Mouse (Mus musculus): ENCODE results near the gene Nsf. TPM values are rescaled to one million over a fixed set of nuclear protein-coding genes. Genes with fewer than 3 reads are reported as not detected.

The Nsf gene
- total RNA-seq, 1 experiment from 2014 or later, result 29.5 TPM

DNA sequence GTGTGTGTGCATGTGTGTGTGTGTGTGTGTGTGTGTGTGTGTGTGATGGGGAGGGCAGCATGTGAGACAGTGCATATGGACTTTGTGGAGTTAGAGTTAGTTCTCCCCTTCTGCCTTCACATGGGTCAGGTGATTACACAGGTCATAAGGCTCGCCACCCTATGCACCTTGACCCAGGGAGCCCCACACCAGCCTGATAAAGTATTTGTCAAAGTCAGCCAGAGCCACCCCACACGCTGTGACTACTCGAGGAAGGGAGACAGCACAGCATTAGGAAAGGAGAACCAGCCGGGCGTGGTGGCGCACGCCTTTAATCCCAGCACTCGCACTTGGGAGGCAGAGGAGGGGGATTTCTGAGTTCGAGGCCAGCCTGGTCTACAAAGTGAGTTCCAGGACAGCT lies 83.5 kb downstream of the Nsf start:
- ATAC-seq (replicated peaks in 1 of 2; ENCODE audit: insufficient read depth in 1 of 2, low FRiP score in 2 of 2, low TSS enrichment in 1 of 2, low read depth in 1 of 2, poor library complexity in 2 of 2, severe bottlenecking in 2 of 2), result no peak

DNA sequence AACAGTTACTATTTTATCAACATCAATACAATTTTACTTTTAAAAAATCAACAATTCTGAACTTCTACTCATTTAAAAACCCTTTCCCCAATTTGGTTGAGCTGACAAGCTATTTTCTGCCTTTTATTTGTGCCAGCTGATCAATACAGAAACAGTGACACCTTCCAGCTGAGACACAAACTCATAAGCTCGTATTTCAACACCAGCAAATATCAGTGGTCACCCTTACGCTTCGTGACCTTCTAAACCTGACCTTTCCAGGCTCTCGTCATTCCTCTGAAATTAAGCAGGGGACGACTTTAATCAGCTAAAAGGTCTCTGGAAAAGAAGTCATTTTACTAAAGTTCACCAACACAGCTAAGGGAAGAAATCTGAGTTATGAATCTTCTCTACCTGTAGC lies 86.2 kb downstream of the Nsf start:
- ATAC-seq (replicated peaks in 1 of 2; ENCODE audit: insufficient read depth in 1 of 2, low FRiP score in 2 of 2, low TSS enrichment in 1 of 2, low read depth in 1 of 2, poor library complexity in 2 of 2, severe bottlenecking in 2 of 2), result no peak

DNA sequence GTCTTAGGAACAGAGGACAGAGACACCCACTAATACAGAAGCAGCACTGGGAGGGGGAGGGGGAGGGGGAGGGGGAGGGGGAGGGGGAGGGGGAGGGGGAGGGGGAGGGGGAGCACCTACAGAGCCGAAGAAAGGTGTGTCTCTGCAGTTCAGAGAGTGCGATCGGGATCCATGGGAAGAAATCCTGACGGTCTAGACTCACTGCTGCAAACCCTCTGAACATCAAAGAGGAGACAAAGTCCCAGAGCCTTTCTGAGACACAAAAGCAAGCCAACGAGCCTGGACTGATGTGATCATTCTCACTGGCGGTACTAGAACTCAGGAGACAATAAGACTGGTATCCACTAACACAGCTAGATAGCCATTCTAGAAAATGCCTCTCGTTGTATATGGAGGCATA lies 88.5 kb downstream of the Nsf start:
- ATAC-seq (replicated peaks in 1 of 2; ENCODE audit: insufficient read depth in 1 of 2, low FRiP score in 2 of 2, low TSS enrichment in 1 of 2, low read depth in 1 of 2, poor library complexity in 2 of 2, severe bottlenecking in 2 of 2), result no peak

DNA sequence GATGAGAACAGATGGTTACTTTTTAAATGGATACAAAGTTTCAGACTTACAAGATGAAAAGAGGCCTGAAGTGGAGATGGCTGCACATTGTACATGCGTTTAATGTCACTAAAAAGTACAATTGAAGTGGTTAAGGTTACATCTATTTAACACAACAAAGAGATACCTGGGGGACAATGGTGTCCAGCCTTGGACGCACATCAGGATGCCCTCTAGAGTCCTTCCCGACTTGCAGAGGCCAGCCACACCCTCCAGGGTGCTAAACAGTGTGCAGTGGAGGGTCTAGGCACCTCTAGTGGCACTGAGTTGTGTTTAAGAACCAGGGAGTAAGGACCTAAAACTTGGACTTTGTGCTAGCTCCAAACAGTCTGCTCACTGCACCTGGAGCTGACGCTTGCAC lies 89.4 kb downstream of the Nsf start:
- no peak for ATAC-seq (replicated peaks in 1 of 2; ENCODE audit: insufficient read depth in 1 of 2, low FRiP score in 2 of 2, low TSS enrichment in 1 of 2, low read depth in 1 of 2, poor library complexity in 2 of 2, severe bottlenecking in 2 of 2)

DNA sequence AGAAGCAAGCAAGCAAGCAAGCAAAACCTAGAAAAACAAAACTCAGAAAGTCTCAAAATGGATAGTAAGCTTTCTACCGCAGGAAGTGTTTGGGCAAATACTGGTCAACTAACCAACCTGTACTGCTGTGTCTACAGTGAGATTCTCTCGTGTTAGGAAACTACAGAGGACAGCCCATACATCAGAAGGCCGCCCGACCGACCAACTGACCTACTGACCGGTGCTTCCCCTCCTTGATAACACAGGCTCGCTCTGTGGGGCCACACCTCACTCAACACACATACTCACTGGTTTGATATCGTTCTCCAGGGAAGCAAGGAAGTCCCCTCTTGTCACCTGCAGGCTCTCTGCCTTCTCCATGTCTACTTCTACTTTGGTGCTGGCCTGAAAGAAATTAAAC lies 90.9 kb downstream of the Nsf start:
- ATAC-seq (replicated peaks in 1 of 2; ENCODE audit: insufficient read depth in 1 of 2, low FRiP score in 2 of 2, low TSS enrichment in 1 of 2, low read depth in 1 of 2, poor library complexity in 2 of 2, severe bottlenecking in 2 of 2), result no peak

DNA sequence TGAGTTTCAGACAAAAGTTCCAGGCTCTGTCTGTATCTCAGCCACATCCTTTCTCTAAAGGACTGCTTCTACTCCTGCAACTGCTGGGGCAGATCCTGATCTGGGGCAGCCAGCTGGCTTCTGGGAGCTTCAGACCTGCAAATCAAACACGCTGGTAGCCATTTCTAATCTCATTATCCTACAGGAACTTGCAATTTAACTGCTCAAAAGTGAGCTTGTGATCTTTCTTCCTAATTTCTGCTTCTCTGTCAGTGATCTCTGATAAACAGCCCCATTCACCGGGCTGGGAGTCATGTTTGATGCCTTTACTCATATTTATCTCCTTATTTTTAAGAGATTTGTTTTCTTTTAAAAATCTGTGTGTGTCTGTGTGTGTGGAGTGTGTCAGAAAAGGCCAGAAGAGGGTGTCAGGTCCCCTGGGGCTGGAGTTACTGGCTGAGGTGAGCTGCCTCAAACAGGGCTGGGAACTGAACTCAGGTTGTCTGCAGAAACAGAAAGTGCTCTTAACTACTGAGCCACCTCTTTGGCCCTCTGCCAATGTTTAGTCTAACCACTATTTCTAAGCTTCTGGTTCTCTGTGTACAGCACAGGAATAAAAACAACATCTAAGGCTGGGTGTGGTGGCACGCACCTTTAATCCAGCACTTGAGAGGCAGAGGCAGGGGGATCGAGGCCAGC lies 93.8 kb downstream of the Nsf start:
- ATAC-seq (replicated peaks in 1 of 2; ENCODE audit: insufficient read depth in 1 of 2, low FRiP score in 2 of 2, low TSS enrichment in 1 of 2, low read depth in 1 of 2, poor library complexity in 2 of 2, severe bottlenecking in 2 of 2), result no peak

DNA sequence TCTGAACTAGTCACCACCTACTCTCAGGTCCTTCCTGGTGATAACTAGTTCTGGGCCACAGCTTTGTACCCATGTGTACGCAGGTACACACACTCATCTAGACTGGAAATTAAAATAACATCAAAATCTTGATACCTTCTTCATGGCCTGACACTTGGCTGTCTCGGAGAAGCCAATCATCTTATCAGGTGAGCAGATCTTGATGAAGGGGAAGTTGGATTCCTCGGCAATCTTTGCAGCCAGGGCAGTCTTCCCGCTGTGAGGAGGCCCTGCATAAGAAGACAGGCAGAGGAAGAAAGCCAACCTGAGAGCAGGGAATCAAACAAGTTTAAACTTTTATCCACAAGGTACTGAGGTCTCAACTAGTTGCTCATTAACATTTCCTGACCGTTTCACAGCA lies 95.1 kb downstream of the Nsf start:
- no peak for ATAC-seq (replicated peaks in 1 of 2; ENCODE audit: insufficient read depth in 1 of 2, low FRiP score in 2 of 2, low TSS enrichment in 1 of 2, low read depth in 1 of 2, poor library complexity in 2 of 2, severe bottlenecking in 2 of 2)

DNA sequence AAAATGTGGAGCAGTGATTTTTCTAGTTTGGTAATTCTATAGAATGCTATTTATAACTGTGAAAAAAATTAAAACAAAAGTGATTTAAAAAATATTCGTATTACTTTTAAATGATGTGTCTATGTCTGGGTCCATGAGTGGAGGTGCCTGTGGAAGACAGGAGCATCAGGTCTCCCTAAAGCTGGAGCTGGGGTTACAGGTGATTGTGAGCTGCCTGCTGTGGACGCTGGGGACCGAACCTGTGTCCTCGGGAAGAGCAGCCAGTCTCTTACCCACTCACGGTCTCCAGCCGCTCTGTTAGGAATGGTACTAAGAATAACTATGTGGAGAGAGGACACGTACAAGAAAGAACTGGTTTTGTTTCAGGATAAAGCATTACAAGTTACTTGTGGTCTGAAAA lies 97.2 kb downstream of the Nsf start:
- ATAC-seq (replicated peaks in 1 of 2; ENCODE audit: insufficient read depth in 1 of 2, low FRiP score in 2 of 2, low TSS enrichment in 1 of 2, low read depth in 1 of 2, poor library complexity in 2 of 2, severe bottlenecking in 2 of 2), result no peak

DNA sequence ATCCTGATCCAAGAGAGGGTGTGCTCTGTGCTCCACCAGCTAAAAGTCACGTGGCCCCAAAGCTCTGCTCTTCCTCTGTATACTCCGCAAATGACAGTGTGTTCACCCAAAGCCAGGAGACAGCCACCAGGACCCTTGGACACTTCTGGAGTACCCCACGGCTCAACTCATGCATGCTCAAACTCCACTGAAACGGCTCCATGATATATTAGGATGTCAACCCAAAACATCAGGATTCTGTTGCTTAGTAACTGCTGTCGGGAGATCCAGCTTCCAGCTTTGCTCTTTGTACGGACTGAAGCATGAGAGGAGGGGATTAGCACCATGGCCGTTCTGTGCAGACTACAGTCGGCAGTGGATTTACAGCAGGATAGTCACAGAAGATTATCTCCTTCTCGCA lies 99.6 kb downstream of the Nsf start:
- ATAC-seq (replicated peaks in 1 of 2; ENCODE audit: insufficient read depth in 1 of 2, low FRiP score in 2 of 2, low TSS enrichment in 1 of 2, low read depth in 1 of 2, poor library complexity in 2 of 2, severe bottlenecking in 2 of 2), result no peak

DNA sequence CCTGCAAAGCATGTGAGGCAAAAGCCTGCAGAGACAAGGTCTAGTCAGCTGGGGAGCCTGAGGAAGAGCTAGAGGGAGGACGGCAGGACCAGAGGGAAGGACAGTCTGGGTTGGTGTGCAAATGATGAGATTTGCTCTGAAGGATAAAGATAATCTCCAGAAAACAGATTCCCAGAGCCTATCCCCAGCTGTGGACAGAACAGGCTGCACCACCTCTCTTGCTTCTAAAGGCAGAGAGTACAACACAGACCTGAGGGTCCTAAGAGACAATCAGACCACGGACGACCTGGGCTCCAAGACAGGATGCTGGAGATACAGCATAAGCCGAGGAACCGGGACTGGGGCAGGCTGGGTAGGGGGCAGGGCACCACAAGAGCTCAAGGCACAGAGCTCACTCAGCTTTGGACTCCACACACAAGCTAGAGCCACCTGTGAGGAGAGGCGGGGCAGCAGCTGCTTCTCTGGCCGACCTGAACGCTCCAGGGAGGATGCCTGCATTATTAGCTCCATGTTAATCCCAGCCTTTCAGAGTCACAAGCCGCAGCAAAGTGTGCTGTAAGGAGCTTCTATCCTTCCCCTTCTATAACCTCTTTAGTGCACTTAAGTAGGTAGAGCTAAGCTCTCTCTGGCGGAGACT lies 100.5 kb downstream of the Nsf start:
- no peak for ATAC-seq (replicated peaks in 1 of 2; ENCODE audit: insufficient read depth in 1 of 2, low FRiP score in 2 of 2, low TSS enrichment in 1 of 2, low read depth in 1 of 2, poor library complexity in 2 of 2, severe bottlenecking in 2 of 2)

DNA sequence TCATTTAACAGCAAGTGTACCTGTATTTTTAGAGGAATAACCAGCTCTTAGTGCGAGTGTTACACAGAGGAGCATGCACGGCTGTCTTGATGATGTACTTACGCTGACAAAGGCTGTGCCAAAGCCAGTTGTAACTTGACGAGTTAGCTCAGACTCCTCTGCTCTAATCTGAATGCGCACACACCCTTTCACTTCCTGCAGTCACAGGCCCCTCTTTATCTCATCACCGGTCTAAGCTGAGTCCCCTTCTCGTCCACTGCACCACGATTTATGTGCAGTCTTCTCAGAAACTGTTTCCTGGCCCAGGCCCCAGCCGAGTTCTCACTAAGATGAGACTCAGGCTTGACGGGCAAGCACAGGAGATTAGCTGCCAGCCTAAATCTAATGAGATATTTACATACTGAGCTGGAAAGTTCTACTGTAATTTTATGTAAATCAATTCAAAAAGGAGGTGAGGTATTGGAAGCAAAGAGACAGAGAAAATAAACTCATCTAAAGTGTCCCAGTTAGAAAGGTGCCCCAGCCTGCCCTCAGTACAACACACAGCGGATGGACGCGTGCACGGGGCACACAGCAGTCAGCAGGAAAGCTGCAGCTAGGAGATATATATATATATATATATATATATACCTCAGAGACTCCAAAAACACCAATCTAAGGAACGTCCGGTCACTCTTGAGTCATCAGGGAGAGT lies 101.1 kb downstream of the Nsf start:
- ATAC-seq (replicated peaks in 1 of 2; ENCODE audit: insufficient read depth in 1 of 2, low FRiP score in 2 of 2, low TSS enrichment in 1 of 2, low read depth in 1 of 2, poor library complexity in 2 of 2, severe bottlenecking in 2 of 2), result peak; percentile 52 to 73

DNA sequence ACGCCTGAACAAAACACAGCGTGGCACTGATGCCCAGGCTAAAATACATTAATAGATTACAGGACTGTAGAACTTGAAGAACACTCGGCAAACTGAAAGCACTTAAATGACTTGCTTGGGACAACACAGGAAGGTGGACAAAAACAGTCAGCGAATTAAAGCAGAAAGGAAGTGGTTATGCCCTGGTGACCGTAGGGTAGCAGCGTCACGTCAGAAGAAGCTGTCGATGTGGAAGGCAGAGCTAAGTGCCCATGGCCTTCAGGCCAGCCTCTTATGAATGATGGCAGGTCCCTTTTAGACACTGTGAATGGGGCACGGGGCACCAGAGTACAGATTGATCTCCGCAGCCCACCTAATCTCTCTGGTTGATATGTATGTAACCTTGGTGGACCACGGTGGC lies 105.6 kb downstream of the Nsf start:
- ATAC-seq (replicated peaks in 1 of 2; ENCODE audit: insufficient read depth in 1 of 2, low FRiP score in 2 of 2, low TSS enrichment in 1 of 2, low read depth in 1 of 2, poor library complexity in 2 of 2, severe bottlenecking in 2 of 2), result peak; percentile 53 to 77; a peak in 3 of 4 replicates

DNA sequence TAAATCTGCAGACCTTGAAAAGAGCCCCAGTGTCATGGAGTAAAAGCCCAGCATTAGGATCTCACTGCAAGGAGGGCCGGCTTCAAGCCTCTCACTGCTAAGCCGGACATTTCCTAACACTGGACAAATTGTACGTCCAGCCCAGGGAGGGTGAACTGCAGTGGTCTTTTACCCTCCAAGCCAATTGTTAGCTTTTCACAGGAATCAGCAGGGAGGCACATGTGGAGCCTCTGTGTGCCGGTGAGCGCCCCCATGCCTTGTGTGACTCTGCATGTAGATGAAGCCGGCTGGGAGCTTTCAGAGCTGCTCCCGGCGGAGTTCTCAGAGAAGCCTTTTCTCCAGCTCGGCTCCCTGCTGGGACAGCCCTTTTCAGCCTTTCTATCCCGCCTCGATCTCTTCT lies 113.0 kb downstream of the Nsf start:
- no peak for ATAC-seq (replicated peaks in 1 of 2; ENCODE audit: insufficient read depth in 1 of 2, low FRiP score in 2 of 2, low TSS enrichment in 1 of 2, low read depth in 1 of 2, poor library complexity in 2 of 2, severe bottlenecking in 2 of 2)

DNA sequence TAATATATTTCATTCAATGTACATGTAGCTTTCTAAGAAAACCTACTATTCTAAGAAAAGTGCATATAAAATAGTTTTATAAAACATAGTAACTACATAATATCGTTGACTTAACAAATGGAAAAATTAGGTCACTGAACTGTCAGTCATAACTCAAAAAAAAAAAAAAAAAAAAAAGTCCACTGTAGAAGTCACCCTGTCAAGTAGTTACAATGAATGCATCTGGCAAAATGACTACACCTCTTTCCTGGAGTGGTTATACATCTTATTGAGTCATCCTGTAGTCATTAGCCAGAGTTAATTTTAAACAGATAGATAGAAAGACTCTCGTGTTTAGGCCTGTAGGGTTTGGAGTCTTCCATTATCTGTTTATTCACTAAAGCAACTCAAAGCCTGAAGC lies 114.9 kb downstream of the Nsf start:
- ATAC-seq (replicated peaks in 1 of 2; ENCODE audit: insufficient read depth in 1 of 2, low FRiP score in 2 of 2, low TSS enrichment in 1 of 2, low read depth in 1 of 2, poor library complexity in 2 of 2, severe bottlenecking in 2 of 2), result no peak

DNA sequence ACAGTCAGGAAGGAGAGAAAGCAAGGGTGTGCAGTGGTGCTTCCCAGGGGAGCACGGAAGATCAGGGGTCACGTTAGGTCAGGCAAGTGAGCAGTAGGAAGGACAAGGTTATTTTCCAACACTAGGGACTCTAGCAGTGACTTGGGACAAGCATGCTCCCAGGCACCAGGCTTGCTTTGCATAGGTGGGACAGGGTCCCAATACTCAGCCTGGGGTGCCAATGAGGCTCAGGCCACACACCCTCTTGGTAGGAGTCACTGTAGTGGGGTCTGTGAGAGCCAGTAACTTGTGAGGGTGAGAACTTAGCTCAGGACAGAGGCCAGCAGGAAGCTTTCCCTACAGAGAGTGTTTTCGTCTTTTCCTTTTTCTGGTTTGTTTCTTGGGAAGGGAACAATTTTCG lies 121.5 kb downstream of the Nsf start:
- no peak for ATAC-seq (replicated peaks in 1 of 2; ENCODE audit: insufficient read depth in 1 of 2, low FRiP score in 2 of 2, low TSS enrichment in 1 of 2, low read depth in 1 of 2, poor library complexity in 2 of 2, severe bottlenecking in 2 of 2)

DNA sequence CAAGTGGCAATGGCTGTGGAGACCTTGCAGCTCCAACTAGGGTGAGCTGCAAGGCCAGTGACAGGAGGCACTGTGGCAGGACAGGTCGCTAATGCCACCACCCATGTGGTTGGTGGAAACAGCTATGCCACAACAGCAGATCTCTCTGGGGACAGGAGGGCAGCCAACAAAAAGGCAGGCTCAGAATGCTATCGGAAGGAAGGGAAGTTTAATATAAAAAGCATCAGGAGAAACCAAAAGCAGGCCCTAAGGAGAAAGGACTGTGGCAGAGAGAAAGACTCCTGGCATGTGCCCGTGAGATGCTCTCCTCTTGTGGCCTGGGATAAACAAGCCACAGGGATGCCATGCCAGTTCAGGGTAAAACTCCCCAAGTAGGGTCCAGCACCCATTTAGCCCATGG lies 122.1 kb downstream of the Nsf start:
- ATAC-seq (replicated peaks in 1 of 2; ENCODE audit: insufficient read depth in 1 of 2, low FRiP score in 2 of 2, low TSS enrichment in 1 of 2, low read depth in 1 of 2, poor library complexity in 2 of 2, severe bottlenecking in 2 of 2), result no peak; a peak in 1 of 4 replicates

DNA sequence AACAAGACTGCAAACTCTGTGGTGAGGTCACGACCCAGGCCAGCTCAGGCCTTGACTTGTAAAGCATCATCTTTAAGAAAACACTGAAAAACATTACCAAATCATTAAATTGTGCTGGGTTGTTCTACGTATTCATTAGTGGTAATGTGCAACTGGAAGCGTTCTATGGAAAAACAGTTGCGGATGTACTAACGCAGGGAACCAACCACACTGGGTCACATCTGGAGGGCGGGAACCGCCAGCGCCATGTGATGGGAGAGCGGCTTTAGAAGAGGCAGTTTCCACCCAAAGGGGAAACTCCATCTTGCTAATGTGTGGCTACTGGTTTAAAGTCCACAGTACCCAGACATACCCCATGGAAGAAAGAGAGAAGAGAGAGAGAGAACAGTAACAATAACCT lies 123.4 kb downstream of the Nsf start:
- no peak for ATAC-seq (replicated peaks in 1 of 2; ENCODE audit: insufficient read depth in 1 of 2, low FRiP score in 2 of 2, low TSS enrichment in 1 of 2, low read depth in 1 of 2, poor library complexity in 2 of 2, severe bottlenecking in 2 of 2)

DNA sequence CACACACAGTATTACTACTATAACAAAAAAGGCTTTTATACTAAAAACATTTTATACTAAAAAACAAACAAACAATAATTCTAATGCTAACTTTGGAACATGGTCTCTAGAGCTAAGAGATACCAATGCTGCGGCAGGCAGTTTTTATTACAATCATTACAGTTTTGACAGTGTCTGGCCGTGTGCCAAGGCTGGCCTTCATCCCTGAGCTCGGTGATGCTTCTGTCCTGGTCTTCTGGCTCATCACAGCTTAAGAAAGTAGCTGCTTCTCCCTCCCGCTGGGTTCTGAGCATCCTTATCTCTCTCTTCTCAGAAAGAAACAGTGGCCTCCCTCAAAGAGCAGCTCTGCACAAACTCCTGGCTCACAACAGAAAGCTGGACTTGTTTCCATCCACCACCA lies 123.9 kb downstream of the Nsf start:
- no peak for ATAC-seq (replicated peaks in 1 of 2; ENCODE audit: insufficient read depth in 1 of 2, low FRiP score in 2 of 2, low TSS enrichment in 1 of 2, low read depth in 1 of 2, poor library complexity in 2 of 2, severe bottlenecking in 2 of 2)

DNA sequence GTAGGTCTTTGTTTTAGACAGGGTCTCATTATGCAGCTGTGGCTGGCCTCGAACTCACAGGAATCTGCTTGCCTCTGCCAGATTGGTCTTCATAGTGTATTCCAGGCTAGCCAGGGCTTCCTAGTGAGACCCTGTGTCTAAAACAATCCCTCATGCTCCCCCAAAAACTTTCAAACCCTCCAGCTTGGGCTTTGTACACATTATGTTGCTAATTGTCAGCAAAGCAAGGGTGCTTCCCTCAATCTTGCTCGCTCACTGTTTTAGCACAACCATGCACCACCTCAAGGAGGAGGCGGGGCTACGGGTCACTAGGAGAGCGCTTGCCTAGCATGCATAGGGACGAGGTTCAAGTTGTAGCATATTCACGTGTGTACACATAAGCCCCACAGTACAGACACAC lies 125.0 kb downstream of the Nsf start:
- no peak for ATAC-seq (replicated peaks in 1 of 2; ENCODE audit: insufficient read depth in 1 of 2, low FRiP score in 2 of 2, low TSS enrichment in 1 of 2, low read depth in 1 of 2, poor library complexity in 2 of 2, severe bottlenecking in 2 of 2)
